Mouse (Mus musculus): ENCODE results near the gene Avpi1.

Gene Avpi1

DNA sequence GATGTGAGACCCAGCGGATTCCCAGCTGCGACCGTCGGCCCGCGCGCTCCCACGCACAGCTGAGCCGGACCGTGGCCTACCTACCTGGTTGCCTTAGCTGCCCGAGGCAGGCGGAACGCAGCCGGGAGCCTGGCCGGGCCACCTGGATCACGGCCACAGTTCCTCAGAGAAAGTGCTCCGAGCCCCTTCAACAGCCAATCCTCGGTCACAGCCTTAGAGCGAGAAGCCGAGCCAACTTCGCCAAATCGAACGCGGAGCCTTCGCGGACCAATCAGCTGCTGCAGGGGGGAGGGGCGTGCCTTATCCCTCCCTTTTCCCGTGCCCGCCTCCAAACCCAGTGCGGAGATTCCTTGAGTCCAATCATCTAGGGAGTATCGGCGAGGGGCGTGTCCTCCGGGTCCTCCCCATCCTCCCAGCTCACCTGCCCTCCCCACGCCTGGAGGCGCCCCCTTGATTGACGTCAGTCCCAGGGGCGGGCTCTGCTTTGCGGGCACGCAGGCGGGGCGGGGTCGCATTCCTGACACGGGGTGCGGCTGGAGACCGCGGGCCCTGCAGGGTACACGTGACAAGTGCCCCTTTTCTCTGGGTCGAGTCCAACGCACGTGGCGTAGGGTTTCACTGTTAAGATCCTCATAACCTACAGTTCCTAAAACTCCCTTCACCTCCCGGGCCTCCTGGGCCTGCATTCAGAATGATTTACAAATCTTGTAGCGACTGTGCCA, at the start of gene Avpi1:
Gene Avpi1 (minus strand): TSS at position 273 of the 722 bp plus-strand sequence.
- DNase-seq: peak; percentile 97

DNA sequence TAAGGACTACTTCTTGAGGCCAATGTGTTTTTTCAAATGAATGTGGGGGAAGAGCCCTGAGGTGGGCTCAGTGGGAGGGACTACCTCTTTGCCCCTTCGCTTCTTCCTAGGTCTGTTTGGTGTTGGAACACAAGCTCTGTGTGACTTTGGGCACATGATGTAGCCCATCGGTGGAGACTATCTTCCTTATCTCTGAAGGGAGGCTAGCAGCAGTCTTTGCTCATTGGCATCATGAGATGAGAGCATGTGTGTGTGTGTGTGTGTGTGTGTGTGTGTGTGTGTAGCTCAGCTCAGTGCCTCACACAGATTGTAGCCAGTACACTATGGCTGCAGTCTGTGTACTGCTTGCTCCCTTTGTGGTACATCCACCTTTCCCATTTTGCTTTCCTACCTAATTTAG, 48.6 kb upstream of the Avpi1 start:
- DNase-seq: no peak

DNA sequence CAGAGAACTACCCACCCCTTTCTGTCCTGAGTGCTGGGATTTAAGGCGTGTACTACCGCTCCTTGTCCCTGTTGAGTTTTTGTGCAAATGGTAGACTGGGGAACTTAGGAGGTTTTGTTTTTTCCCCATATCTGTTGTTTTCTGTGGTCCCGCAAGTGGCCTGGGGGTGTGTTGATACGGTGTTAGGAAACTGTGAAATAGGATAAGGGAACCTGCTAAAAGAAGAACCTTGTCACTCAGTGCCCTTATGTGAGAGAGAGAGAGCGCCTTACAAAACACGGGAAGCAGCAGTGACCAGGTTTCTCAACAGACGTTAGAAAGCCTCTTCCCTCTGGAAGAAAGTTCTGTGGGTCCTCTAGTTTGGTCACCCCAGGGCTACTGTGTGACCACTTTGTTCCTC, 48.0 kb upstream of the Avpi1 start:
- DNase-seq: no peak

DNA sequence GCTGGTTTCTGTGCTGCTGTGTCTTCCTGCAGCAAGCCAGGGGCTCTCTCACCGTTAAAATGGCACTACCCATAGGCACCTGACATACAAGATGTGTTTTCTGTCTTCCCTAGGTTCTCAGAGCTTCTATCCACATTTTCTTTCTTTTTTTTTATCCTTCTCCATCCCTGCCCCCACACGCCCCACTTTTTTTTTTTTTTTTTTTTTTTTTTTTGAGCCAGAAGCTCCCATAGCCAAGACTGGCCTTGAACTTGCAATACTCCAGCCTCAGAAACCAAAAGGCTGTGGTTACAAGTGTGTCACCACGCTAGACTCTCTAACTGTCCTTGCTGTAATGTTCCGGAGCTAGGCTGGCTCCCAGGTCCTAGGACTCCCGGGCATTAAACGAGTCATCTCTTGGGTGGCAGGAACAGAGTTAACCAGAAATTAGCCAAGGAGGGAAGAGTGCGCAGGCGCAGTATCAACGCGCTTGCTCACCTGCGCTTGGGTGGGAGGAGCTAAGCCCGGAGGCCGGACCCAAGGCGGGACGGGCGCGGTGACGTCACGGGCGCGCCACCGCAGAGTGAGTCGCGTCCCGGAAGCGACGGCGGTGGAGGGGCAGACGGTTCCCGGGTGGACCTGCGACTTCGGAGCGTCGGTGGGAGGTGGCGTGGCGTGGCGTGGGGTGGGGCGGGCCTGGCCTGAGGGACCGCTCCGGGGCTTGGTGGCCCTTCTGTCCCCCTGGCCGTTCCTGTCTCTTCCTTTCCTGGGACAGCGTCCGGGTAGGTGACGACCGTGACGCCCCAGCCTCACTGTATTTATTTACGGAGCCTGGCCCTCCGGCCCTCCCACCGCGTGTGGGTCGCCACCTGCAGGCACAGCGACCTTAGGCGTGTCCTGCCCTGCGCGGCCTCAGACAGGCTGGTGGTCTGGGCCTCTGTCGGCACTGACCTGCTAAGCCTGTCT, 41.4 kb upstream of the Avpi1 start:
- DNase-seq: peak; percentile 88

DNA sequence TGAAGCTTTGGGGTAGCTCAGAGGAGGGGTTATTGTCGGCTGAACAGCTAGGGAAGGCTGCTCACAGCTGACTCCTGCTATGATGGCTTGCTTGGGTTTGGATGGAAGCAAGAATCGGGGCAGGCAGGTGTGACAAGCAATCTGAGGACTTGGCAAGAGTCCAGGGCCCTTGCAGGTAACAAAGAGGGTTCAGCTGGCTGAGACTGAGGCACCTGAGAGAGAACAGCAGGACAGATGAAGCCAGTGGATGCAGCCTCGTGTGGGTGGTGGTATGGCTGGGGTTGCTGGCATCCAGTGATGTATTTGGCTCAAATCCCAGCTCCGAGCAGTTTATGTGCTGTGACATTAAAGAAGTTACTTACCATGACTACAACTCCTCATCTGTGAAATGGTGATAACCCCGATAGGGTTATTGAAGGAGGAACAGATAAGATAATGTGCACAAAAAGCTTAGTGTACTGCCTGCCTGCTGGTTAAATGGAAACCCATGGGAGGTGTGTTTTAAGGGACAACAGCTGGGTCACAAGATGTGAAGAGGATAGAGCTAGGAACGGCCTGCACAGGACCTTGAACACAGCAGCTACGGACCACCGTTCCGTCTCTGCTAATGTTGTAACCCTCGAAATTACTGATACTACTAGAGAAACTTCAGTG, 40.6 kb upstream of the Avpi1 start:
- no peak for DNase-seq

DNA sequence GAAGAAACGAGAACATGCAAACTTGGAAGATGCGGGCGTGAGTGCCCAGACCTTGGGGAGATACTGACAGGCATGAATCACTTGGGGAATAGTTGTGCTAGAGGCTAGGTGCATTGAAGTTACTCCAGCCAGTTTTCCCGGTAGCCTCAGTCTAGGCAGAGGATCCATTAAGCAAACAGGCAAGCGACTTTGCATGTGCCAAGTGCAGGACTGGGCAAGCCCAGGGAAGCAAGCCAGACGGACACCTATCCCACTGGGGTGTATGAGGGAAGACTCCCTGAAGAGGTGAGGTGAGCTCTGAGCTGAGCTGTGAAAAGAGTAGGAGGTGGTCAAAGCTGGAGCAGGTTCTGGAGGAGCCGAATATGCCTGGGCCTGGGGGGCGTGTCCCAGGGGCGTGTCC, 38.6 kb upstream of the Avpi1 start:
- no peak for DNase-seq

DNA sequence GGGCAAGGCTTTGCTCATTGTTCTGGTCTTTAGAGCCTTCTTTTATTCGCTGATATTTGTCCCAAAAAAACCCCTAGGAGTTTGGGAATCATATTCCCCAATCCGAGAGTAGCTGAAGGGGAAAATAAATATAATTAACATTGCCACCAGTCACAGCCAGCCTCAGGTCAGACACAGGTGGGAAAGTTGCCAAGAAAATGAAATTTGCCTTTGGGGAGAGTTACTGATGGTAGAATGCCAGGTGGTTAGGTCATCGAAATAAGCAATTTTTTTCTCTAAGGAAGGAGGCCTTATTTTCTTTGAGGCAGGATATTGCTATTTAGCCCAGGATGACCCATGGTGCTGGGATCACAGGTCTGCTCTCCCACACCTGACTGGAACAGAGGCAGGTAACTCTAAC, 37.9 kb upstream of the Avpi1 start:
- DNase-seq: no peak

DNA sequence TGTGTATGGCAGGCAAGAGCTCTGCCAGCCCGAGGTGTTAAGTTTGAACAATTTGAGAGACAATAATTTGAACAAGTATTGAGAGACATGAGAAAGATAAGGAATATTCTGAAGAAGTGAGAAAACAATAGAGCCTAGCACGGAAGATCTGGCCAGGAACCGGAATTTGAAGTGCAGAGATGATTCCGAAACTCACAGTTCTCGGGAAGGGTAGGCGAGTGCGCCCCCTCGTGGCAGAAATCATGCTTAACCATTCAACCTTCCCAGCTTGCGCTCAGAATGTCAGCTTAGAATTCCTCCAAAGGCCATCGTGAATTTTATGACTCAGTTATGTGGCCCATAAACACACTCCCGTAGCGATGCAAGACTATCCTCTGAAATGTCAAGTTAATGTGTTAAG, 37.3 kb upstream of the Avpi1 start:
- DNase-seq: peak; percentile 96

DNA sequence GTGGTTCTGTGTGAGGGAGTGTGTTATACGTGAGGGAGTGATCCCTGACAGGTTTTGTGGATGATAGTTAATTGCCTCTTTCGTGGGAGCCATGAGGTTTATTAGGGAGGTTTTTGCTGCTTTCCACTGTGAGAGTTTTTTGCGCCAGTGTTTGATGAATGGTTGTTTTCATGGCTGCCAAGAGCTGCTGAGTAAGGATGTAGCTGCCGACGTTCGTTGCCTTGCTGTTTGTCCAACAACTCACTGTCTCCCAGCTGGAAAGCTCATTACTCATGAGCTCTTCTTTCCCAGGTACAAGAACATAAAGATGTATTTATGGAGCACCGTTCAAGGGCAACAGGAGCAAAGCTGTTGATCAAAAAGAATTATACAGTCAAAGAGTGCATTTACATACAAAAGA, 35.3 kb upstream of the Avpi1 start:
- DNase-seq: no peak

DNA sequence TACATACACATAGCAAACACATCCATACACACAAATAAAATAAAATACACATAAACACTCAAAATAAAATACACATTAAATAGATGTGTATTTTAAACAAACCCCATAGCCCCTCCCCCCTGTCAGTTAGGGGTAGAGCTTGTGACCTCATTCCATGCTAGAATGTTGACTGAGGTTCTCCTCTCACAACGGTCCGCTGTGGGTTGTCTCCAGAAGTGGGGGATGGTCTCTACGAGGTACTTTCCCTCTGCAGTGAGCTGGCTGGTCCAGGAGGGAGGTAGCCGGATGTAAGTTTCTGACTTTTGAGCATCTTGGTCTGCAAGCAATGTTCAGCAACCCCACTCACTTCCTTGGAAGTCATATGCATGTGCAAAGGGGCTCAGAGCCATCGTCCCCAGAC, 34.9 kb upstream of the Avpi1 start, which contains the start of gene Zfyve27:
Gene Zfyve27 (plus strand): TSS at position 188 of the 400 bp plus-strand sequence.
- no peak for DNase-seq

DNA sequence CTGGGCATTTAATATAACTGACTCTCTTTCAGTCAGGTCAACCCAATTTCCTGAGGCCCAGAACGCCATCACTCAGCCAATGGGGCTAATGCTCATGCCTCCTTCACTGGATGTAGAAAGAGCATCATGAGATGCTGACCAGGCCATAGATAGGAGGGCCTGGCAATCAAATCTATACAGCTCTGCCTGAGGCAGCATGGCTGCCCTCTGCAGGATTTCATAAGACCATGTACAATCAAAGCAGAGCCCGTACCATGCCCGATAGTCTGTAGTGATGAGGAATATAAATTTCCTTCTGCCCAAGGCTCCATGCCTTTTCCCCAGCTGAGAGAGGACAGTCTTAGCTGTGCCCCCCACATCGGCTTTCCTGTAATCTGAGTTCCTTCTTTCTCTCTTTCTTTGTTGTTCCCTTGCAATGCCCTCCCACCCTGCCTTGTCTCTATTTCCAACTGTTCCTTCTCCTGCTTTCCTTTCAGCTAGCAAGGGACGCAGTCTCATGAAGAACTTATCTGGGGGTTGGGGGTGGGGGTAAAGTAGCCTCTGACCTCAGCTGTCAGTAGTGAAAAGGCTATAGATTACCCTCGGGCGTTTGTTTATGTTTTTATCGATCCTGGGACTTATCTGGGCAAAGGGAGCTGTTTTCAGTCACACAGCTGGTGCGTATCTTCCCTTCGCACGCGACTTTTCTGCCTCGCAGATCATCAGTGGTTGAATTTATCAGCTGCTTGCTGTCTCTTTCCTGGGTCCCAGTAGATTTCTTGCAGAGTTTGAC, 29.6 kb upstream of the Avpi1 start:
- DNase-seq: no peak

DNA sequence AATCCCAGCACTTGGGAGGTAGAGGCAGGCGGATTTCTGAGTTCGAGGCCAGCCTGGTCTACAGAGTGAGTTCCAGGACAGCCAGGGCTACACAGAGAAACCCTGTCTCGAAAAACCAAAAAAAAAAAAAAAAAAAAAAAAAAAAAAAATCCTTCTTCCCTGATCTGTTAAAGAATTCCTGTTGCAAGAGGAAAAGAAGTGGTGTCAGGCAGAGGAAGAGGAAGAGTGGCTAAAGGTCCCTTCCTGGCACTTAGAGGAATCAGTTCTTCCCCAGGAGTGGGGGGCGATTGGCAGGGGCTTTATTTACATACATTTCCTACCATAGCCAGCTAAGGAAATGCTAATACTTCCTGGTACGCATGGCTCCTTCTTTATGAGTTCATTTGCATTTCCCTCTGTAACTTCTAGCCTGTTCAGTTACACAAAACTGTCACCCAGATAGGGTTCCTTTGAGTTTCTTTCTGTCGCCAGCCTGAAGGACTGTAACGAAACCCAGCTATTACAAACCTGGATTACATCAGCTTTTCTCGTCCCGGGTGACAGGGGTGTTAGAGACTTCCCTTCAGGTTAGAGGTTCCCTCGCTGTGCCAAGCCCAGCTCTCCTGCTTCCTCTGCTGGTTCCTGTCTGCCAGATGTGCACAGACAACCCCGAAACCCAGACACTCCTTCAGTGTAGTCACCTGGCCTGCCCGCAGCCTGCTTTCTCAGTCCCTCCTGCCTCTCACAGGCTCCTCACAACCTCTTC, 28.8 kb upstream of the Avpi1 start:
- no peak for DNase-seq

DNA sequence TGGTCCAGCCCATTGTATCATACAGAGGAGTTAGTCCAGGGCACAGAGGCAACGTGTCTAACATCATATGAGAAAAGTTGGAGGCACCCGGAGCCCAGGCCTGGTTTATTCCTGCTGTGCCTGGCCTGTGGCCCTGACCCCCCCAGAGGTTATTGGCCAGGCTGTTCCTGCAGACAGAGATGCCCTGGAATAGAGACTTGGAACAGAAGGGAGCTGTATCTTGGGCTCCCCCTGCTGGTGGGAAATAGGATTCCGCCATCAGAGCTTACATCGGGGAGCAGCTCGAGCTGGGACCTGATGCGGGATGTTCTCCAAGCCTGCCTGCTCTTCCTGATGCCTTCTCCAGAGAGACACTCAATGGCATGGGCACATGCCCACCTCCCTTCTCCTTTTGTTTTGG, 23.1 kb upstream of the Avpi1 start:
- DNase-seq: peak; percentile 81

DNA sequence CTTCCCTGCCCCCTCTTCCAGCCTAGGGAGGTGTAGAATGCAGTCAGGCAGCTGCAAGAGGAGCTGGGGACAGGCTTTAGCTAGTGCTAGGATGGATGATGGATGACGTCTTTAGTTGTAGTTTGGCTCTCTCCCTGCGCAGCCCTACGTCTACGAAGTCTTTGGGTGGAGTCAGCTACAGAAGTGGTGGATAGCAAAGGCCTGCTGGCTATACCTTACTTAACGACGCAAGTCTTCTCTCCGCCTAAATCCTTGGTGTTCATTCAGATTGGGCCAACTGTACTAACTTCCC, 19.7 kb upstream of the Avpi1 start:
- DNase-seq: no peak

DNA sequence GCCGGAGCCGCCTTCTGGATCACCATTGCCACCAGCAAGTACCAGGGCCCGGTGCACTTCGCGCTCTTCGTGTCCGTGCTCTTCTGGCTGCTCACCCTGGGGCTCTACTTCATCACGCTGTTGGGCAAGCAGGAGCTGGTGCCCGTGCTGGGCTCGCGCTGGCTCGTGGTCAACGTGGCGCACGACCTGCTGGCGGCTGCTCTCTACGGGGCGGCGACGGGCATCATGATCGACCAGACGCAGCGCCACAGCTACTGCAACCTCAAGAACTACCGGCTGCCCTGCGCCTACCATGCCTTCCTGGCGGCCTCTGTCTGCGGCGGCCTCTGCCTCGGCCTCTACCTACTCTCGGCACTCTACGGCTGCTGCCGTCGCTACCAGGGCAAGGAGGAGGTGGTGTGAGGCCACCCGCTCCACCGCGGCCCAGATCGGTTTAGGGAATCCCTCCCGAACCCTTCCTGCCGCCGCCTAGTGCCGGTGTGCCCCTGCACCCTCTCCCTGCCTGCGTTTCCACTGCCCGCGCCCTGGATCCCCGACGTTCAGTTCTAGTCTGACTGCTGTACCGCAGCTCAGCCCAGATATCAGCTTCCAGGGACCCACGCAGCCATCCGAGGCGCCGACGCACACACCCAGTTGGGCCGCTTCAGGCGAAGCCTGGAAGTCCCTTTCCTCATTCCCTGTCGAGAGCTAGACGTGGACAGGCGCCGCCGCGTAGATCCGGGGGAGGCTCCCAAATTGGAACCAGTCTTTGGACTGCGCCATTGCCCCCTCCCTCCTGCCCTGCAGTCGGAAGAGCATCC, 19.1 kb upstream of the Avpi1 start:
- peak; percentile 52 for DNase-seq

DNA sequence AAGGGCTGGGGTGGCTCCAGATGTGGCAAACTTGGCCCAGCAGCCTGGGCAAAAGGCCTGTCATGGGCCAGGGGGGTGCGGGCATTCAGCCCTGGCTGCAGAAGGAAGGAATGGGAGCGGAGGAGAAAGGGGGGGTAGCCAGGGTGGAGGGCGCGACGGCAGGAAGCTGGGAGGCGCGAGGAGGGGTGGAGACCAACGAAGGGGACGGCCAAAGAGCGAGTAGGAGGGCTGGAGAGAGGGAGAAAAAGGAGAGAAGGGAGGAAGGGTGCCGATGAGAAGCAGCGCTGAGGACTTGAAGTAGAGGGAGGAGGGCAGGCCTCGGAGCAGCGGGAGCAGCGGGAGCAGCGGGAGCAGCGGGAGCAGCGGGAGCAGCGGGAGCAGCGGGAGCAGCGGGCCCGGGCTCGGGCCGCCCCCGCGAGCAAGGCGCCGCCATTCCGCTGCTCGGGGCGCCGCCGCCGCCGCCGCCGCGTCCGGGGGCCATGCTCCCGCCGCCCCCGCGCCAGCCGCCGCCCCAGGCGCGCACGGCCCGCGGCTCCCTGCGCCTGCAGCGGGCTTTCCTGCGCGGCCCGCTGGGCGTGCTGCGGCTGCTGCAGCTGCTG, 18.4 kb upstream of the Avpi1 start, which contains the start of gene Marveld1:
Gene Marveld1 (plus strand): TSS at position 231 of the 599 bp plus-strand sequence.
- peak; percentile 47 for DNase-seq

DNA sequence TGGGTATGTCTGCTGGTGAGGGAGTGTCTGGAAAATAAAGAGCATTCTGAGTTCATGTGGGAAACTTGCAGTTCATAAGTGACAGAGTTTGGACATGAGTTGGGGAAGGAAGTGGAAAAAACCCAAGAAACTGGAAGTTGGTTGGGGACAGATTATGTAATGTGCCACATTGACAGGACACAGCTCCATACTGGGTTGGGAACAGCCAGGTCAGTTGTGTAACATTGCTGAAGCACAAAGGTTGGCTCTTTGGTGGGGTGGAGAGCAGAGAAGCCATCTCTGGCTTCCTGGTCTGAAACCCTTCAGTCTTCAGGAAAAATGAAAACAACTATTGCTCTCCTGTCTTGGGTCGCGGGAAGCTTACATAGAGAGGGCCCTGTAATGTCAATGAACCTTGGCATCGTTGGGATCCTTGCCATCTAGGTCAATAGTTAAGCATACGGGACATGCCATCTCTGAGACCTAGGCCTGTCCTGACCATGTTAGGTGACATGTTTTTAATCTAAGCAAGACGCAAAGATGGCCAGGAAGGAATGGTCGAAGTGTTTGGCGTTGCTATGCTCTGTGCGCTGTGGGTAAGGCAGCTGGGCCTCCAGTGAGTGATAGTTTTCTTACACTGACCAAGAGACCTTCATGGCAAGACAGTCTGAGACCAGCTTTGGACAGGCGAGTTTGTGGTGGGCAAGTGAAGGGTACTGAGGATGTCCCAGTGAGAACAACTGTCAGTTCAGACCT, 17.6 kb upstream of the Avpi1 start:
- no peak for DNase-seq

DNA sequence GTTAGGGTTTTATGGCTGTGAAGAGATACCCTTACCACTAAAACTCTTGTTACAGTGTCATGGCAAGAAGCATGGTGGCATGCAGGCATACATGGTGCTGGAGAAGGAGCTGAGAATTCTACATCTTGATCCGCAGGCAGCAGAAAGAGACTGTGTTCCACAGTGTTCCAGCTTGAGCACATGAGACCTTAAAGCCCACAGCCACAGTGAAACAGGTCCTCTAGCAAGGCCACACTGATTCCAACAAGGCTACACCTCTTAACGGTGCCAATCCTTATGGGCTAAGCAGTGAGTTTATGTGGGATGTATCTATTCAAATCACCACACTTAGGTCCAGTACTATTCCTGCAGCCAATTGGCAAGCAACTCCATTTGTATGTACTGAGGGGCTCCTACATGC, 16.9 kb upstream of the Avpi1 start:
- no peak for DNase-seq

DNA sequence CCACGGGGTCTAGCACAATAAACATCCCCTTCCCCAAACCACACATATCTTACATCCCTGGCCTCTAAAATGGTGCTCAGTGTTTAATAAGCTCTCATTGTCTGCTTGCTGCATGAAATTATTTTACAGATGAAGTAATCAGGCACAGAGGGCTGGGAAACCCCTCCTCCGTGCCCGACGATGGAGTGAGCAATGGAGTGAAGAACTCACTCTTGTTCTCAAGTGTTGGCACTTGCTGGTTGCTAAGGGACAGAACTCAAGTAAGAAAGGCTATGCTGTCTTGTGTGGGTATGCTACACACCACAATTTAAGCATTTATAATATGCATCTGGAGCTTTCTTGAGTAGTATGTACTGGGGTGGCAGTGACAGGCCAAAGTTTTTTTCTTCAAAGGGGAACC, 16.4 kb upstream of the Avpi1 start:
- no peak for DNase-seq

DNA sequence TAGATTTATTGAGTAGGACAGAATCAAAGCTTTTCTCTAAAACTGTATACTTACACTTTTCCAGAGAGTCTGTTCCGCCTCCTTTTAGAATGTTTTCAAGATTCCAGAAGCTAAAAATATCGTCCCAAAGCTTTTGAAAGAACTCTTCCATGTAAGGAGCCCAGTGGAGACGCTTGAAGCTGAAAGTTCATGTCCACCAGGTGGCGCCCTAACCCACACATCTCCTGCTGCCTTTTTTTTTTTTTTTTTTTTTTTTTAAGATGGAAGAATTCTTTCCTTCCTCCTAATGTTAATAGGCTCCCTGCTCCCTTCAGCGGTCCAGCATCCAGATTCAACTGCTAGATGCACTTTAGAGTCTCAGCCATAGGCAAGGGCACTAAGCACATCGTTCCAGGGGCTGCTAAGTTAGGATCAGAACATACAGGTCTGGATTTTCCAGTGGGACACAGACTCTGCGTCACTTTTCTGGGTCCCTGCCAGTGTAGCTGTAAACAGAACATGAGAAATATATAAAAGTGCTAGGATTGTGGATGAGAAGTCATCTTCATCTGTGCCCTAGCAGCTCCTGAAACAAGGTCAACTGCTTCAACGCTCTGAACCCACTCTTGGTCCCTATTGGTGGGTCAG, 15.8 kb upstream of the Avpi1 start:
- DNase-seq: peak; percentile 98

Measured in right cerebral cortex, postnatal 4 days (tissue).